Mouse (Mus musculus) forebrain, embryonic 13.5 days (tissue): ENCODE data around the gene Ogdh. TPM values are rescaled to one million over a fixed set of nuclear protein-coding genes. Genes with fewer than 3 reads are reported as not detected.
"Not testable (repeated sequence)": the region's sequence is repeated elsewhere in the genome, so short reads cannot be mapped to it uniquely, and the experiment has no call there.

Experiments
- ATAC-seq: fragments of 200-750 bp; cut with Nextera tagmentation; 2 replicates; pipeline ENCODE4 v1.8.0; 2017
- H3K27ac ChIP-seq: fragments of 300-500 bp; sonication (generic); 2 replicates; pipeline ENCODE4 v1.5.1; 2015; ENCODE audit warnings: inconsistent platforms, mild to moderate bottlenecking, moderate library complexity
- H3K27me3 ChIP-seq: fragments of 300-500 bp; sonication (generic); 2 replicates; pipeline ENCODE4 v1.6.1; 2015; ENCODE audit warnings: mild to moderate bottlenecking, inconsistent platforms
- H3K36me3 ChIP-seq: fragments of 300-500 bp; sonication (generic); 2 replicates; pipeline ENCODE4 v1.6.1; 2015; ENCODE audit warnings: mild to moderate bottlenecking, inconsistent platforms; ENCODE audit not compliant: poor library complexity, severe bottlenecking
- H3K4me1 ChIP-seq: fragments of 300-500 bp; sonication (generic); 2 replicates; pipeline ENCODE4 v1.6.1; 2015; ENCODE audit warnings: inconsistent platforms
- H3K4me2 ChIP-seq: fragments of 300-500 bp; sonication (generic); 2 replicates; pipeline ENCODE4 v1.6.1; 2015; ENCODE audit warnings: inconsistent platforms, mild to moderate bottlenecking, moderate library complexity
- H3K4me3 ChIP-seq: fragments of 300-500 bp; sonication (generic); 2 replicates; pipeline ENCODE4 v1.5.1; 2015; ENCODE audit warnings: mild to moderate bottlenecking, inconsistent platforms
- H3K9ac ChIP-seq: fragments of 300-500 bp; sonication (generic); 2 replicates; pipeline ENCODE4 v1.6.1; 2015; ENCODE audit warnings: mild to moderate bottlenecking, inconsistent platforms
- H3K9me3 ChIP-seq: fragments of 300-500 bp; sonication (generic); replicated peaks from 2 replicates; pipeline ENCODE4 v1.6.1; 2016; ENCODE audit warnings: inconsistent platforms
- WGBS: fragments of 180-500 bp; shearing (Covaris S2); methylation state at CpG from one replicate; pipeline ENCODE4 v1.1.7; 2015; 5-methylcytosine and 5-hydroxymethylcytosine counted together
- polyA plus RNA-seq: library from polyadenylated mRNA; unstranded; fragments of >200 nt; fragmentation: Nextera tagmentation; extraction: Ambion mirVana; gene quantifications from 2 replicates; pipeline ENCODE4 v1.2.1, GENCODE M21; 2015

Gene Ogdh
- polyA plus RNA-seq, 1 experiment from 2014 or later = 71.2 TPM

DNA sequence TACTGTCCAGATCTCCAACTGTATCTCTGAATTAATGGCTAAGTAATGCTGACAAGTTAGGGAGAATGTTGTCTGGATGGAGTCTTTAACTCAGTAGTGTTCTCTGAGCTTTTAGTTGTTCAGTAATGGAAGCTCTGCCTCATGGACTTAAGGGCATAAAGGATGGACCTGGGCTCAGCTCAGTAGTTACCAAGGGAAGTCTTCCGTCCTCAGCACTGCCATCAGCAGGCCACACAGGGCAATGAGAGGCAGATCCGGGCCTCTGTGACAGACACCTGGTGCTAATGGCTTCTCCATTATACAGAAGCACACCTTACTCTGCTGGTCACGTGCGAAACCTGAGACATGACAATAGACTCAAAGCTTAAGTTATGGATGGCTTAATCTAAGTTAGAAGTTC, 45.3 kb downstream of the Ogdh start:
- Histone ChIP-seq H3K4me2 (no peak overlapping the region), H3K36me3 (peaks cover 49% of the 10 kb centered on the region), H3K9me3 (no peaks in the 10 kb centered on the region), H3K27ac (no peak overlapping the region), H3K9ac (no peak overlapping the region), H3K27me3 (no peaks in the 10 kb centered on the region), H3K4me1 (no peaks in the 10 kb centered on the region), H3K4me3 (no peak overlapping the region)
- 87% methylated on average over 4 of the region's 4 CpGs for WGBS
- no peak for ATAC-seq

GRCm38 (mm10) chr11:6345956-6346355, 54.5 kb downstream of the Ogdh start:
- no peak for ATAC-seq

DNA sequence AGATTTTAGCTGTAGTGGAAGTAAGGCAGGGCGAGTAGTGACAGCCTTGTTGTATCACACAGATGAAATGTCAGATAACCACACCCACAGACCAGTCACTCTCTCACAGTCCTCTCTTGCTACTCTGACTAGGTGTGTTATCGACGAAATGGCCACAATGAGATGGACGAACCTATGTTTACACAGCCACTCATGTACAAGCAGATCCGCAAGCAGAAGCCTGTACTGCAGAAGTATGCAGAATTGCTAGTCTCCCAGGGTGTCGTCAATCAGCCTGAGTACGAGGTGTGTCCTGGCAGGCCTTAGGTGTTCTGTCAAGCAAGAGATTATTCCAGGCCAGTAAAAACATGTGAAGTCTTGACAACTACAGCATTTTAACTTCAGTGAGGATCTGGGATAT, 55.5 kb downstream of the Ogdh start:
- no peak overlapping the region for H3K9ac ChIP-seq
- H3K9me3 ChIP-seq = no peaks in the 10 kb centered on the region
- no peak overlapping the region for H3K4me3 ChIP-seq
- H3K36me3 ChIP-seq = peaks cover 90% of the 10 kb centered on the region
- H3K4me2 ChIP-seq = no peak overlapping the region
- no peaks in the 10 kb centered on the region for H3K4me1 ChIP-seq
- ATAC-seq = no peak
- H3K27me3 ChIP-seq = no peaks in the 10 kb centered on the region
- 94% methylated on average over 7 of the region's 7 CpGs for WGBS
- H3K27ac ChIP-seq = no peak overlapping the region

More at GRCm38 (mm10) chr11:6345956-6346355, 54.5 kb downstream of the Ogdh start:
- H3K4me2 ChIP-seq = no peak overlapping the region
- no peaks in the 10 kb centered on the region for H3K27me3 ChIP-seq
- H3K27ac ChIP-seq = no peak overlapping the region
- no peak overlapping the region for H3K4me3 ChIP-seq
- no peak overlapping the region for H3K9ac ChIP-seq
- peaks cover 93% of the 10 kb centered on the region for H3K36me3 ChIP-seq
- no peaks in the 10 kb centered on the region for H3K9me3 ChIP-seq
- WGBS = 94% methylated on average over 4 of the region's 4 CpGs
- H3K4me1 ChIP-seq = no peaks in the 10 kb centered on the region

DNA sequence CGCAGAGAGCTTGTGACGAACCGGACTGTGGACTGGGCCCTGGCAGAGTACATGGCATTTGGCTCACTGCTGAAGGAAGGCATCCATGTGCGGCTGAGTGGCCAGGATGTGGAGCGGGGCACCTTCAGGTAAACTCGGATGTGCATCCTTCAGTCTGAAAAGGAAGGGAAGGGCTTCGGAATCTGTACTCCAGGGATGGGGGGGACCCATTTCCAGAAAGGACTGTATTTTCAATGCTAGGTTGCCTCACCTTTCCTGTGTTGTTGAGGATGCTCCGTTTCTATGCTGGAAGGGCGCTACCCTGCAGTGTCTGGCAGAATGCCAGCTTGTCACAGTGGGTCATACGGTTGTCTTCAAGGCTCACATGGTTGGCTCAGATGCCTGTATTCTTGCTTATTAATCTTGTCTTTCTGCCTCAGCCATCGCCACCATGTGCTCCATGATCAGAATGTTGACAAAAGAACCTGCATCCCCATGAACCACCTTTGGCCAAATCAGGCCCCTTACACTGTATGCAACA, 57.3 kb downstream of the Ogdh start:
- Histone ChIP-seq H3K4me1 (no peaks in the 10 kb centered on the region), H3K36me3 (peaks cover 93% of the 10 kb centered on the region), H3K4me3 (no peak overlapping the region), H3K9me3 (no peaks in the 10 kb centered on the region), H3K27ac (no peak overlapping the region), H3K9ac (no peak overlapping the region), H3K4me2 (no peak overlapping the region), H3K27me3 (no peaks in the 10 kb centered on the region)
- 88% methylated on average over 11 of the region's 11 CpGs for WGBS
- ATAC-seq = no peak

DNA sequence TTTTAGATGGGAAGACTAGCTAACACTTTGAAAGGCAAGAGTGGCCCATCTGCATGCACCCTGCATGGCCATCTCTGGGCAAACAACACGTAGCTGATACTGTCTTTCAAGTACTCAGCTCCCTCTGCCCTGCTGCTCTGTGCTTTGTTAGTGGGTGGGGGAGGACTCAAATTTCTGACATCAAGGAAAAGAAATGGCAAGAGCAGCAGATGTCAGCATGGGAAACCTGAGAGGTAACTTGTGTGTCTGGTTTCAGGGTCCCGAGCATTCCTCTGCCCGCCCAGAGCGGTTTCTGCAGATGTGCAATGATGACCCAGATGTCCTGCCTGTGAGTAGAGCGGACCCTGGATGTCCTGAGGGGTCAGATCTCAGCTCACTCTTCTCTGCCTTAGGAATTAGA, 58.2 kb downstream of the Ogdh start:
- Histone ChIP-seq H3K4me3 (no peak overlapping the region), H3K9me3 (no peaks in the 10 kb centered on the region), H3K36me3 (peaks cover 93% of the 10 kb centered on the region), H3K27ac (no peak overlapping the region), H3K4me1 (no peaks in the 10 kb centered on the region), H3K27me3 (no peaks in the 10 kb centered on the region), H3K4me2 (no peak overlapping the region), H3K9ac (no peak overlapping the region)
- ATAC-seq = no peak
- WGBS = 91% methylated on average over 5 of the region's 5 CpGs

GRCm38 (mm10) chr11:6355106-6355505, 63.7 kb downstream of the Ogdh start:
- no peaks in the 10 kb centered on the region for H3K4me1 ChIP-seq
- no peak overlapping the region for H3K27ac ChIP-seq
- H3K4me3 ChIP-seq = no peak overlapping the region
- no peaks in the 10 kb centered on the region for H3K9me3 ChIP-seq
- peaks cover 70% of the 10 kb centered on the region for H3K36me3 ChIP-seq
- H3K27me3 ChIP-seq = no peaks in the 10 kb centered on the region
- no peak overlapping the region for H3K9ac ChIP-seq
- ATAC-seq = no peak
- no peak overlapping the region for H3K4me2 ChIP-seq
- WGBS = 89% methylated on average over 4 of the region's 4 CpGs

- Histone ChIP-seq H3K9me3 (no peaks in the 10 kb centered on the region), H3K27me3 (no peaks in the 10 kb centered on the region), H3K9ac (no peak overlapping the region), H3K4me3 (no peak overlapping the region), H3K4me2 (no peak overlapping the region), H3K27ac (no peak overlapping the region), H3K4me1 (no peaks in the 10 kb centered on the region), H3K36me3 (no peaks in the 10 kb centered on the region)
- ATAC-seq = no peak
- 79% methylated on average over 9 of the region's 9 CpGs for WGBS
These were observed 73.3 kb downstream of the Ogdh start for GRCm38 (mm10) chr11:6364581-6365275.

DNA sequence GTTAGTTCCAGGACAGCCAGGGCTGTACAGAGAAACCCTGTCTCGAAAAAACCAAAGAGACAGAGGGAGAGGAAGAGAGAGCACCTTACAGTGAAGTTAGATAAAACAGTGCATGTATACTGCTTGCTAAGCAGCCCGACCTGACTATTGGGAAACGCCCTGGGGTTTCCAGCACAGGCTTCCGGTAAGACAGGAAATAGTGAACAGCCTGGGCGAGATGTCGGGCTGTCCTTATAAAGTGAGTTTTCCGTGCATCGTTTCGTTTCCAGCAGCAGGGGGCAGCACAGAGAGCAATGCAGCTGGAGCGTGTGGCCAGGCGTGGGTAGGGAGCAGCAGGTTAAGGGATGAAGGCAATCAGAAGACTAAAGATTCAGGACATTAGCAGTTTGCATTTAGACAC, 74.5 kb downstream of the Ogdh start:
- Histone ChIP-seq H3K4me2 (no peak overlapping the region), H3K9ac (no peak overlapping the region), H3K36me3 (no peaks in the 10 kb centered on the region), H3K4me1 (no peaks in the 10 kb centered on the region), H3K27ac (no peak overlapping the region), H3K27me3 (no peaks in the 10 kb centered on the region), H3K9me3 (no peaks in the 10 kb centered on the region), H3K4me3 (no peak overlapping the region)
- peak; percentile 30; the same call in 1 of the 2 replicates for ATAC-seq
- WGBS = 26% methylated on average over 11 of the region's 11 CpGs

DNA sequence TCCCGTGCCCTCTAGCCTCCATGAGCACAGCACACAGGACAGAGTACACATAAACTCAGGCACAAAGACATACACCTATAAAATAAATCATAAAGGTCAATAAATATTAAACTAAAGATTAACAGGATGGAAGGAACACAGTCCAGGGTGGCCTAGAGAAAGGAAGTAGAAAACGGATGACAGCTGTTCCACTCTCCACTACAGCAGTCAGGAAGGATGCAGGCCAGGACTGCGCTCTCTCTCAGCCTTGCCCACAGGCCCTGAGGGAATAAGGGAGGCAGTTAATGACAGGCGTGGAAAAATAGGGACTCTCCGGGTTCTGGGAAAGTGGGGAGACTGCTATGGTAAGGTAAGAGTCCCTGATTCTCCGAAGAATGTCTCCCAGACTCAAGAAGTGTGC, 75.0 kb downstream of the Ogdh start:
- no peak overlapping the region for H3K9ac ChIP-seq
- 84% methylated on average over 6 of the region's 6 CpGs for WGBS
- no peak overlapping the region for H3K4me2 ChIP-seq
- no peaks in the 10 kb centered on the region for H3K27me3 ChIP-seq
- no peak overlapping the region for H3K27ac ChIP-seq
- H3K9me3 ChIP-seq = no peaks in the 10 kb centered on the region
- H3K36me3 ChIP-seq = no peaks in the 10 kb centered on the region
- H3K4me3 ChIP-seq = no peak overlapping the region
- no peaks in the 10 kb centered on the region for H3K4me1 ChIP-seq
- no peak for ATAC-seq

- H3K27ac ChIP-seq = no peak overlapping the region
- H3K4me2 ChIP-seq = no peak overlapping the region
- no peaks in the 10 kb centered on the region for H3K27me3 ChIP-seq
- no peak overlapping the region for H3K4me3 ChIP-seq
- H3K9me3 ChIP-seq = no peaks in the 10 kb centered on the region
- H3K9ac ChIP-seq = no peak overlapping the region
- 89% methylated on average over 4 of the region's 4 CpGs for WGBS
- ATAC-seq = no peak
- H3K36me3 ChIP-seq = no peaks in the 10 kb centered on the region
- no peaks in the 10 kb centered on the region for H3K4me1 ChIP-seq
These were observed 75.7 kb downstream of the Ogdh start for GRCm38 (mm10) chr11:6367156-6367555.

GRCm38 (mm10) chr11:6367986-6368385, 76.6 kb downstream of the Ogdh start:
- not testable (repeated sequence) for H3K9me3 ChIP-seq, ATAC-seq, H3K27ac ChIP-seq, H3K4me1 ChIP-seq, H3K36me3 ChIP-seq, H3K4me2 ChIP-seq, H3K9ac ChIP-seq, H3K27me3 ChIP-seq, H3K4me3 ChIP-seq
- 84% methylated on average over 5 of the region's 5 CpGs for WGBS

DNA sequence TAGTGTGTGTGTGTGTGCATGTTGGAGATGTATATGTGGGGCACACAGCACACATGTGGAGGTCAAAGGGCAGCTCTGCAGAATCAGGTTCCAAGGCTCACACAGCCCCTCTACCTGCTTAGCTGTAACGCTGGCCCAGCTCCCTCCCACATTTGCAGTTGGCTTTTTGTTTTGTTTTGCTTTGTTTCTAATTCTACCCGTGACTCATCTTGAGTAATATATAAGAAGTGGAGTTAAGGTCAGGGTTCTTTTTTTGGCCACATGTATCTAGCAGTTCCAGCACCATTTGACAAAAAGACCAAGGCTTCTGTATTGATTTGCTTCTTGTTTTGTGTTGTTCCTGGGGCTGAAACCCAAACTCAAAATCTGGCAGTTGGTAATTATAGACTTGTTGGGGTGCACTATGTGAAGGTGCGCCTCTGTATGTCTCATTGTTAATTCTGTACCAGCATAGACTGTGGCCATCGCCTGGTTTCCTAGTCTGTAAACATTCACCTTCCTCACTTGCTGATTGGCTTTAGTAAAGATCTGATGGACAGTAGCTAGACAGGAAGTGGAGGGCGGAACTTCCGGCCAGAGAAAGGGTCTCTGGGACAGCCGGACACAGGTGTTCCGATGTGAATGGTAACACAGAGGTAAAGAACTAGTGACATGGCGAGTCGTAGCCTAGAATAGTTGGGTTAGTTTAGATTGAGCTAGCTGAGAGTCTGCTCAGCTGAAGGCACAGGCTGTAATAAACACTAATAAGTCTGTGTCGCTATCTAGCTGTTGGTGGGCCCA, 80.1 kb downstream of the Ogdh start:
- no peak overlapping the region for H3K27ac ChIP-seq
- WGBS = 90% methylated on average over 11 of the region's 11 CpGs
- H3K4me1 ChIP-seq = no peaks in the 10 kb centered on the region
- H3K9me3 ChIP-seq = no peaks in the 10 kb centered on the region
- H3K27me3 ChIP-seq = no peaks in the 10 kb centered on the region; the same call in 1 of the 2 replicates
- H3K36me3 ChIP-seq = no peaks in the 10 kb centered on the region
- H3K4me3 ChIP-seq = no peak overlapping the region
- no peak overlapping the region for H3K9ac ChIP-seq
- ATAC-seq = no peak
- no peak overlapping the region for H3K4me2 ChIP-seq
